Mouse (Mus musculus) cerebellum, adult 8-10 months (tissue): ENCODE results near the gene S100a10.
"Not testable (repeated sequence)": the region's sequence is repeated elsewhere in the genome, so short reads cannot be mapped to it uniquely, and the experiment has no call there.

Experiments used
- DNase-seq: peaks from one replicate; pipeline ENCODE4 v3.0.0; 2022

The S100a10 gene

GRCm38 (mm10) chr3:93554981-93555877, at the start of gene S100a10:
S100a10 (plus strand) TSS chr3:93555080.
- no peak for DNase-seq

DNA sequence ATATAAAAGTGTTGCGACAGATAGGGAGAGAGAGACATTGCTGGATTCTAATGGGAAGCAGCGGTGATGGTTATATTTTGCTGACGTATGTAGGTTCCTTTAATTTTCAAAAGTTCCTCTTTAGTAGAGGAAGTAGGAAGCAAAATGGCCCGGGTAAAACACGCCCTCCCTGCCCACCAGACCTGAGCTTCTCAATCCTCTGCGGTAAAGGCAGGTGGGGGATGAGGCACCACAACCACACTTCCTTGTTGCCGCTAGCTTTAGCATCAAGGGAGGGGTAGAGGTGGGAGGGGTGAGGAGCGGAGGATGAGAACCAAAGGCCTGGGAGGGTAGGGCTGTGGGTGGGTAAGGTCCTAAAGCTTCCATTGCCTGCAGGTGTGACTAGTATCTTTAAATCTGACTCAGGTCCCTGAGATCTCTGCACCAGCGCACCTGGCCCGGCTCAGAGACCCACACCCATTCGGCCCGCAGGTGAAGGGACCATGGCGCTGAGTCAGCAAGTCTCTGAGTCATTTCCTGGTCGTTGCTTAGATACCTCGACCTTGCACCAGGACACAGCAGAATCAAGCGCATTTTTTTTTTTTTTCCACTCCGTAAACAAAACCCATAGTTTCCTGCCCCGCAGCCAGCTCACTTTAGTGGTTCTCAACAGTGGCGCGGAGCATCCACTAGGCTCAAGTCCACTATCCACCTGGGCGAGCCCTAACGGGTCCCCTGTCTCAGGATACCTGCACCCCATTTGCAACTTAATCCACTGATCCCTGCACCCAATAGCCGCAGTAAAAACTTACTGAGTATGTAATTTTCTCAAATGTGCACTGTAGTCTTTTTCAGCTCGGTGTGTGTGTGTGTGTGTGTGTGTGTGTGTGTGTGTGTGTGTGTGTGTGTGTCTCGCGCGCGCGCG, 48.7 kb upstream of the S100a10 start:
- no peak for DNase-seq

- no peak for DNase-seq
These were observed 48.0 kb upstream of the S100a10 start for GRCm38 (mm10) chr3:93506881-93507325.

DNA sequence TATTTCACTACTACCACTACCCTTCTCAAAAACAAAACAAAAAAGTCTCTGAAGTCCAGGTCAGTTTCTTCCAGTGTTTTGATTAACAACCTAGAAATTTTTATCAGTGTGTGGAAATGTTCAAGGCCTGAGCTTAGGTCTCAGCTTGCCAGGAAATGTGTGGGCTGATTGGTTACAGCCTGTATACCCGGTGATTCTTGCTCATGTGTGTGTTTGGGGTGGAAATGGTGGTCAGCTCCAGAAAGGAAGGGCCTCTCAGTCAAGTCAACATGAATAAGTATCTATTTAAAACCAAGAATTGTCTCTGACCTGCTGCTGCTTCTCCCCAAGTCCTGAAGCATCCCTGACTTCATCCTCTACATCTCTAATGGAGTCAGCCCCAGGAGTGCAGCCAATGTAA, 45.6 kb upstream of the S100a10 start:
- no peak for DNase-seq

DNA sequence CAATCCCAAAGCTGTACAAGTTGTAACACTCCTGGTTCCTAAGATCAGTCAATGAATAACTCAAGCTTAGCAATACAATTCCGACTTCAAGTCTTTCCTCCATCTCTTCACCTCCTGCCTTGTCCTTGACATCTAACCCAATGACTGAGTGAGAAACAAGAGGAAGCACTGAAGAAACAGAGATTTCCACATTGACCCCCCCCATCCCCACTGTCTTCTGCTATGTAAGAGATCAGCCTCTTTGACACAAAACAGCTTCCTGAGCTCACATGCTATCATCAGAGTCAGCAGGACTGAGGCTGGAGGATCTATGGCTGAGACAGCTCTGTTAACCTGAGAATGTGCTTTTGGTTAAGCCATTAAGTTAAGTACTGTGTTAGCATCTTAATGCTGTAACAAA, 43.8 kb upstream of the S100a10 start:
- no peak for DNase-seq

- DNase-seq, result no peak
These were observed 43.1 kb upstream of the S100a10 start for GRCm38 (mm10) chr3:93511801-93512200.

GRCm38 (mm10) chr3:93512386-93513101, 42.3 kb upstream of the S100a10 start:
- no peak for DNase-seq

DNA sequence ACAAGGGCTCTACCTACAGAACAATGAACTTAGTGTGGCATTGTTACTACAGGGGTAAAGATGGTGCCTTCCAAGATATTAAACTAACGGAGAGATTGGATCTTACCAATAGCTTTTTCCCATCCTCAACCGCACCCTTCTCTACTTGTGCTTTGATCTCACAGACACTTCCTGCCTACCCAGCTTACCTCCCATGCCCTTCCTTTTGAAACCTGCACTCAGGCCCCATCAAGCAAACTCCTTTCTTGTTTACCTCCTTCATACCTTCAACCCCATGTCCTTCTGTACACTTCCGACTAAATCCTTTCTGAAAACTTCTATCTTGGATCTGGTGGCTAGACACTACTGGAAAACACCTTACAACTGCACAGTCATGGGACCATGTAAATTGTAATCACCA, 40.3 kb upstream of the S100a10 start:
- no peak for DNase-seq

DNA sequence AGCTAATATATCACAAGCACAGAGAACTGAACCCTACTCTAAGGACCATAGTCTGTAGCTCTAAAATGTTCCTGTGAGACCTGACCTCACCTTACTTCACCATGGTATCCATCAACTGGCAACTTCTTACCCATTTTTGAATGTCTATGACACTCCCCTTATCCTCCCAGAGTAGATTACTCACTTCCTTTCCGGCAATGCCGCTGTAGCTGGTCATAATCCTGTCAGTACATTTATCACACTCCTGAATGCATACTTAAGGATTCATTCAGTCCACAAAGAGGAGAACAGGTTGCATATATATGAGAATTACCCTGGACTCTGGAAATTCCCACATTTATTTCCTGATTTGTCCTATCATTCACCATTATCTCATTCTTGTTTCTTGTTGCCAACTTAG, 37.5 kb upstream of the S100a10 start:
- DNase-seq, result no peak

DNA sequence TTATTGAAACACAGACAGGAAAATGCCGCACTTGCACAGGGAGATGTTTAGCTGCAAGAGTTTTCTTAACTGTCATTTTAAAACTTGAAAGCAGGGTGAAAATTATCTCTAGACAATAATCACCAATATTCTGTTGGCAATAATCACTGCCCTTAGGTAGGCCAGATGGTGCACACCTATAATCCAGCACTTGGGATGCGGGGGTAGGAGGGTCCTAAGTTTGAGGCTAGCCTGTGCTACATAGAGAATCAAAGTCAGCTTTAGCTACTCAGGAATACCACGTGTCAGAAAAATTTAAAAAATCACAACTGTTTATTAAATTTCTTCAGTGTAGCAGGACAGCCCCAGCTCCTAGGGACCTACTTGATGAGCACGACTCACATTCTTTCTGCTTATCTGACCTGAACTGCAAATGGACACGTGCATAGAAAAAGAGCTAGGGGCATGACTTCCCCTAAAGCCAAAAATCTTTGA, 35.0 kb upstream of the S100a10 start:
- DNase-seq, result no peak

DNA sequence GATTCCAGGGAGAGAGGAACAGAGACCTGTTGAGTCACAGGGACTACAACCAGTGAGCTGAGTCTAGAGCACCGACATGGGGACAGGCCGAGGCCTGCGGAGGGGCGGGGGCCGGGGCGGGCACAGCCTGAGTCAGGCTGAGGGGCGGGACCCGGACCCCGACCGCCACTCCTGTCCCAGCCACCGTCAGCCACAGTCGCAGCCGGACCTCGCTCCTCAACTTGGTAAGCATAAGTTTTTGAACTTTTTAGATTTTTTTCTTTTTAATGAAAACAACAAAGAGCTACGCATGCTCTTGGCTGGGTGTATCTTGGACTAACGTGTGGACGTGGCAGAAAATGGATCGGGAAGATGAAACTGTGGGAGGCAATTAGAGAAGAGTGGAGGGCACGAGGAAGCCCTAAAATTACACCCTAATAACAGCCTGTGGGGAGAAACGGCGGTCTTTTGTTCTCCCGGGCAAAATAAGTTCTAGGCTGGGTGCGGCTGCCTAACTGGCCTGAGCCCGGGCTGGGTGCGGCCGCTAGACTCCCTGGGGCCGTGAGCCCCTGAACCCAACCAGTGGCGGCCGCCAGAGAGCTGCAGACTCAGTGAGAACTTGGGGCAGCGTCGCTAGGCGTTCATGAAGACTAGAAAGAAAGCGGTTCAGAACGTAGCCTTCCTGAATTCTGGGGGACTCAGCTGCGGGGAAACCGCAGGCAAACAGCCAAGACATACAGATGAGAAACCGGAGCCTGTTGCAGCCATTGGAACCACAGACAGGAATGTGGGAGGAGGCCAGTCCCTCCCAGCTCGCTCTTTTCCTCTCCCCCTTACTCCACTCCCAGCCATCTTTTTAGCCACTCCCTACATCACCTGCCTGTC, 34.3 kb upstream of the S100a10 start, which contains the start of gene S100a11:
Gene S100a11 (plus strand): TSS at position 159 of the 864 bp plus-strand sequence.
- no peak for DNase-seq

GRCm38 (mm10) chr3:93521462-93522057, 33.3 kb upstream of the S100a10 start:
- no peak for DNase-seq

GRCm38 (mm10) chr3:93522611-93523010, 32.3 kb upstream of the S100a10 start:
- peak; percentile 10 for DNase-seq

- DNase-seq, result no peak
These were observed 27.6 kb upstream of the S100a10 start for GRCm38 (mm10) chr3:93527300-93527699.

DNA sequence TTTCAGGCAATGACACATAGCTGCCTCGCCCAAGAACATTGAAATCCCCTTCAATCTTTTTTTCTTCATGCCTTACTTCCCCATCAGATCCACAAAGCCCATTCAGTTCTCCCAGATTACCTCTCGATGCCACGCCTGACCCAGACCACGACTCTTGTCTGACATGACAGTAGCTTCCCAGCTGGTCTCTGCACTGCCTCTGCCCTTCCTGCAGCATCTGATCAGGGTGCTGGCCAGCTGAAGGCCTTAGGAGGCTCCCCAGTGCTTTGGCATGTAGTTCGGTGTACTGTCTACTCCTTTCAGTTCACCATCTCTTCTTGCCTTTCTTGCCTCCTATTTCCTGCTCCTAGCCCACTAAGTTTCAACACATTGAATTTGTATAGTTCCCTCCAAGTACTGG, 26.1 kb upstream of the S100a10 start:
- DNase-seq, result no peak

DNA sequence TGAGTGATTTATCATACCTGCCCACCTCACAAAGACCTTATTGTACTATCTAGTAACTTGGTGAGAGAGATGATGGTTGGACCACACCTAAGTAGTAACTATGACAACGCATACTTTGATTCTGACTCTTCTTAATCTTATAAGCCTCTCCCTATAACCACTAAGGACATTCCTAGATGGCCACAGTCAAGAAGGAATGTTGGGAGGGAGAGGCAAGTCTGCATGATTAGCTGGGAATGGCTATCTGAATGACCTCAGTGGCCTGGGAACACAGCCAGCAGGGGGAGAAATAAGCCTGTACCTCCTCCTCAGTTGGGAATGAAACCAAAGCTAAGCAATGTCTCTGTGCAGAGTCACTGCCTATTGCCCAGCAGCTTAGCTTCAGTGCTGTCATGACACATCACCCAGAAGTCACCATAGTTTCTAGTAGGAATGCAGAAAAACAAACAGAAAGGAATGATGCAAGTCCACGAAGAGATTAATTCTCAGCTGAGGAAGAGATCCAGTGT, 17.8 kb upstream of the S100a10 start:
- DNase-seq, result no peak

GRCm38 (mm10) chr3:93538486-93538885, 16.4 kb upstream of the S100a10 start:
- DNase-seq, result no peak

DNA sequence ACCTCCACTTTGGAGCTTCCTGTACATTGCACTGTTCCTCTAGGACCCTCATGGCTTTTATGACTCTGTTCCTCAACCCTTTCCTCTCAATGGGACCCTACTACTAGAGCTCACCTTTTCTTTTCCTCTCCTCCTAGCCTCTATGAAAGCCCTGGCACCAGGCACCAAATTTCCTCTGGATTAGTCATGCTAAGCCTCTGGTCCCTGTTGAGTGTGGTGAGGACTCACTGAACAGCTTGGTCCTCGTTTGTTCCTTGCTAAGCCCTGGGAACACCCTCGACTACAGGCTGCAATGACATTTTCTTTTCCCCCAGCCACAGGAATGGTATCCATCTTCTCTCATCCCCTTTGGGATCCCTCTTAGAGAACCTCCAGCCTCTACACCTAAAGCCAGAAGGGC, 13.4 kb upstream of the S100a10 start:
- no peak for DNase-seq

GRCm38 (mm10) chr3:93544170-93544569, 10.7 kb upstream of the S100a10 start:
- not testable (repeated sequence) for DNase-seq

GRCm38 (mm10) chr3:93547099-93547648, 7.7 kb upstream of the S100a10 start:
- DNase-seq, result peak; percentile 30
